Mouse (Mus musculus) ES-Bruce4 (cell line): Measurements from ENCODE around the gene R3hdm4. TPM values are rescaled to one million over a fixed set of nuclear protein-coding genes. Genes with fewer than 3 reads are reported as not detected.
A peak's percentile ranks its signal among the peaks of the same experiment; 100 is the strongest.
"Not testable (repeated sequence)": the region's sequence is repeated elsewhere in the genome, so short reads cannot be mapped to it uniquely, and the experiment has no call there.

Experiments used
- H3K27ac ChIP-seq: 2 replicates; pipeline ENCODE4 v1.5.1; 2012; ENCODE audit warnings: low read length, inconsistent platforms; ENCODE audit not compliant: insufficient read depth
- H3K27me3 ChIP-seq: 2 replicates; pipeline ENCODE4 v1.6.1; 2012; ENCODE audit warnings: mild to moderate bottlenecking, low read length, inconsistent platforms; ENCODE audit not compliant: control insufficient read depth, poor library complexity, insufficient read depth, severe bottlenecking
- H3K36me3 ChIP-seq: 2 replicates; pipeline ENCODE4 v1.6.1; 2012; ENCODE audit warnings: inconsistent platforms, mild to moderate bottlenecking, low read length, moderate library complexity; ENCODE audit not compliant: control insufficient read depth, poor library complexity, insufficient read depth, severe bottlenecking
- H3K4me1 ChIP-seq: one replicate; pipeline ENCODE4 v1.8.1; 2011; ENCODE audit warnings: low read length; ENCODE audit not compliant: control insufficient read depth, insufficient read depth
- H3K4me3 ChIP-seq: 2 replicates; pipeline ENCODE4 v1.5.1; 2011; ENCODE audit warnings: low read depth, mild to moderate bottlenecking, low read length
- H3K9ac ChIP-seq: 2 replicates; pipeline ENCODE4 v1.6.1; 2012; ENCODE audit warnings: low read depth, mild to moderate bottlenecking, inconsistent platforms; ENCODE audit not compliant: poor library complexity, severe bottlenecking
- H3K9me3 ChIP-seq: replicated peaks from 2 replicates; pipeline ENCODE4 v1.6.1; 2012; ENCODE audit warnings: mild to moderate bottlenecking, low read length, inconsistent platforms; ENCODE audit not compliant: control insufficient read depth, poor library complexity, insufficient read depth, severe bottlenecking
- CTCF ChIP-seq: IDR thresholded peaks from one replicate; pipeline ENCODE4 v1.8.1; 2011; ENCODE audit warnings: low read depth, low read length
- EP300 ChIP-seq: IDR thresholded peaks from 2 replicates; pipeline ENCODE4 v1.6.1; 2011; ENCODE audit warnings: low read depth, low read length; ENCODE audit not compliant: insufficient read depth
- POLR2A ChIP-seq: IDR thresholded peaks from one replicate; pipeline ENCODE4 v1.8.1; 2011; ENCODE audit warnings: low read length; ENCODE audit not compliant: insufficient read depth
- polyA plus RNA-seq: library from polyadenylated mRNA; stranded (reverse); fragments of >200 nt; gene quantifications from 2 replicates; pipeline ENCODE4 v1.2.4, GENCODE M21; 2011; ENCODE audit warnings: low read depth; ENCODE audit not compliant: missing spikeins, insufficient read depth, insufficient read length

R3hdm4 gene
- polyA plus RNA-seq, 1 experiment: 49.4 TPM

GRCm38 (mm10) chr10:79886611-79887010 is 34.4 kb downstream of the R3hdm4 start:
- H3K9me3 ChIP-seq: no peaks in the 10 kb centered on the region
- no peak overlapping the region for H3K27ac ChIP-seq
- no peak overlapping the region for H3K9ac ChIP-seq
- H3K36me3 ChIP-seq: no peaks in the 10 kb centered on the region
- no peak overlapping the region for H3K4me3 ChIP-seq
- H3K4me1 ChIP-seq: no peaks in the 10 kb centered on the region
- H3K27me3 ChIP-seq: no peaks in the 10 kb centered on the region
- TF ChIP-seq POLR2A: no peak
- TF ChIP-seq EP300: no peak
- no peak for TF ChIP-seq CTCF

DNA sequence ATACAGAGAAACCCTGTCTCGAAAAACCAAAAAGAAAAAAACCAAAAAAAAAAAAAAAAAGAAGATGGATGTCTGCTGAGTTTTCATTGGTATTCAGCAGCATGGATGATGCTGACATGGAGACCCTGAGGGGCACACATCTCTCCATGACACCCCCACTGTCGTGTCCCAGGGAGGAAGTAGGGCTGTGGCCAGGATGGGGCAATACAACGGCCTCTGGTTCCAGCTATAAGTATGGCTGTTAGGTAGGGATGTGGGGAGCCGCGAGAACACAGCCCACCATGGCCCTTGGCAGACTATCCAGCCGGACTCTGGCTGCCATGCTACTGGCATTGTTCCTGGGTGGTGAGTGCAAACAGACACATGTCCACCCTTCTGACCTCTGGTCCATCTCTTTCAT is 35.0 kb downstream of the R3hdm4 start, which contains the start of gene Elane:
Gene Elane, plus strand, starts transcription at position 194 of the 400 bp plus-strand sequence.
- H3K4me1 ChIP-seq: no peaks in the 10 kb centered on the region
- no peaks in the 10 kb centered on the region for H3K9me3 ChIP-seq
- H3K36me3 ChIP-seq: no peaks in the 10 kb centered on the region
- H3K27me3 ChIP-seq: no peaks in the 10 kb centered on the region
- no peak for TF ChIP-seq EP300
- no peak for TF ChIP-seq CTCF
- no peak within 1 kb of the TSS for H3K27ac ChIP-seq
- H3K9ac ChIP-seq: no peak within 1 kb of the TSS
- no peak within 1 kb of the TSS for H3K4me3 ChIP-seq

GRCm38 (mm10) chr10:79884938-79885337 is 36.1 kb downstream of the R3hdm4 start:
- H3K9me3 ChIP-seq, H3K27ac ChIP-seq, H3K9ac ChIP-seq, H3K36me3 ChIP-seq, H3K27me3 ChIP-seq, H3K4me3 ChIP-seq, H3K4me1 ChIP-seq: not testable (repeated sequence)

DNA sequence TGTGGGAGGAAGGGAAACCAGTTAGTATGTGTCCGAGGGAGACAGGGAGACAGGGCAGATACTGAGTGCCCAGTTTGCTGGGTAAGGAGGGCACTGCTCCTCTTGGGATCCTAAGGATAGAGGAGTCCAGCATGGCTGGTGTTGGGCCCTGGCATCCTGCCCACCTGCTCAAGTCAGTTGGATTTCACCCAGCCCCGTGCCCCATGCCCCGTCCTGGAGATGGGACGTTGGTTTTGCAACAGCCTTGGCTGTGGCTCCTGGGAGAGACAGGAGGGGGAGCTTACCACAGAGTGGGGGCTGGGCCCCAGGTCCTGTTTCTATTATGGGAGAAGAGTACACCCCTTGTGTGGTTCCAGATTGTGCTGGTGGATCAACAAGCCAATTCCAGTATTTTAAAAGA is 36.6 kb downstream of the R3hdm4 start:
- no peak for TF ChIP-seq POLR2A
- no peak for TF ChIP-seq CTCF
- TF ChIP-seq EP300: no peak
- Histone ChIP-seq H3K27me3 (no peaks in the 10 kb centered on the region), H3K9ac (no peak overlapping the region)

DNA sequence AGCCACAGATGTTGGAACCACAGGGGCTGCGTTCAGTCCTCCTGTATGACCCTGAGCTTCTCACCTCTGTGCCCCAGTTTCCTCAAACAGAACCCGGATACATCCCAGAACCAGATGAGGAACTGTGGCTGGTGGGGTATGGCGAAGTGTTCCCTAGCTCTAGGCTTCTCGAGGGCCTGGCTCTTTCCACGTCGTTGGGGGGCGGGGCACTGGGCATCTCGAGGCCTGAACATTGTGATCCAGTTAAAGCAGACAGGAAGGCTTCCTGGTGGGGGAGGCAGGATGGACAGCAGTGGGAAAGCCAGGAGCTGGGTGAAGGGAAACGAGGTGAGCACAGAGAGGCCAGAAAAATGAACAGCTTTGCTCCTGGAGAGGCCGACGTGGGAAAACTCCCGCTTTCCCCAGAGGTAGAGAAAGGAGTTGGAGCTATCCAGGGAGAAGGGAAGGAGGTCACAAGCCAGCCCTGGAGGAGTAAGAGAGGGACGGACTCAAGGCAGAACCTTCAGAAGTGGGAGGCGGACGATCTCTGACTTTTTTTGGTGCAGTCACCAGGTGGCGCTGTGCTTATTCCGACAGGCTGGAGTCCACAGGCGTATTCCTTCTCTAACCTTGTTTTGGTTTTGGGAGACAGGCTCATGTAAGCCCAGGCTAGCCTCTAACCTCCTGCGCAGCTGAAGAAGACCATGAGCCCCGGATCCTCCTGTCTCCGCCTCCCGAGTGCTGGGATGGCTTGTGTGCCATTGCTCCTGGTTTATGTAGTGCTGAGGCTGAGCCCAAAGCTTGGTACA is 37.5 kb downstream of the R3hdm4 start:
- TF ChIP-seq EP300 (no peak), CTCF (peak; percentile 88)
- H3K4me3 ChIP-seq: no peak overlapping the region
- H3K27me3 ChIP-seq: no peaks in the 10 kb centered on the region
- no peaks in the 10 kb centered on the region for H3K36me3 ChIP-seq
- no peak overlapping the region for H3K27ac ChIP-seq
- no peak overlapping the region for H3K9ac ChIP-seq
- no peaks in the 10 kb centered on the region for H3K9me3 ChIP-seq
- no peaks in the 10 kb centered on the region for H3K4me1 ChIP-seq

More for the DNA sequence above, 36.6 kb downstream of the R3hdm4 start:
- H3K4me3 ChIP-seq: no peak overlapping the region
- no peaks in the 10 kb centered on the region for H3K4me1 ChIP-seq
- no peak overlapping the region for H3K27ac ChIP-seq
- H3K9me3 ChIP-seq: no peaks in the 10 kb centered on the region
- no peaks in the 10 kb centered on the region for H3K36me3 ChIP-seq

DNA sequence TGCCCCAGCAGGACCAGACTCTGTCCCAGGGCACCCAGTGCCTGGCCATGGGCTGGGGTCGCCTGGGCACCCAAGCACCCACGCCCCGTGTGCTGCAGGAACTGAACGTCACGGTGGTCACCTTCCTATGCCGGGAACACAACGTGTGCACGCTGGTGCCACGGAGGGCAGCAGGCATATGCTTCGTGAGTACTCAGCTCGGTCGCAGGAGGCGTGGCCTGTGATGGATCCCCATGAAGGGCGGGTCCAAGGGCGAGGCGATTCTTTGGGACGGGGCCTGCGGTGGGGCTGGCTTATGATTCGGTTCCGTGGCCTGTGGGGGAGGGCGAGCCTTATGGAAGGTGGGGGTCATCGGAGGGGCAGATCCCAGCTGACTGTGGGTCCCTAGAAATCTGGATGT is 39.0 kb downstream of the R3hdm4 start:
- no peaks in the 10 kb centered on the region for H3K27me3 ChIP-seq
- H3K27ac ChIP-seq: no peak overlapping the region
- no peaks in the 10 kb centered on the region for H3K9me3 ChIP-seq
- no peaks in the 10 kb centered on the region for H3K4me1 ChIP-seq
- no peak for TF ChIP-seq POLR2A
- TF ChIP-seq EP300: no peak
- TF ChIP-seq CTCF: no peak
- H3K36me3 ChIP-seq: no peaks in the 10 kb centered on the region
- H3K9ac ChIP-seq: no peak overlapping the region
- H3K4me3 ChIP-seq: peak overlapping the region; percentile 17
